Mouse (Mus musculus): ENCODE results near the gene Zfp385a. TPM values are rescaled to one million over a fixed set of nuclear protein-coding genes. Genes with fewer than 3 reads are reported as not detected.

Gene Zfp385a
- polyA plus RNA-seq, 1 experiment from 2014 or later, result 9.1 TPM

DNA sequence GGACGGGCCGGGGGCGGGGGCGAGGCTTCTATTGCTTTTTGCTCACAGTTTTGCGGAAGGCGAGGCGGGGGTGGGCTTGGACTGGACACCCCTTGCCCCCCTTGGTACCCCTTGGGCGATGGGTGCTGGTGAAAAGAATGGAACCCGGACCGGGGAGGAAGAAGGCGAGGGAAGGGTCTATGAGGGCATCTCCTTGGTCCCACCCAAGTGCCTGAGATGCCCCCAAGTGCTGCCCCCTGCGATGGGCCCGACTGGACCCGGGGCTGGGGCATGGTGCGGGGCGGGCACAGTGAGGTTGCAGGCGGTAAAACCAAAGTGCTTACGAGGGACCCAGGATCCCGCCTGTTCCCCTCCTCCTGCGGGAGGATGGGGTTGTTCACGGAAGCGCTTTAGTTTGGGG, 25.7 kb downstream of the Zfp385a start:
- WGBS, result 35% methylated on average over 22 of the region's 22 CpGs
- H3K27ac ChIP-seq (replicated peaks in 1 of 2; ENCODE audit: control insufficient read depth in 1 of 2, insufficient read depth in 1 of 2, low read depth in 2 of 2, low read length in 2 of 2), result no peak overlapping the region
- ATAC-seq (ENCODE audit: insufficient number of reproducible peaks, insufficient read depth, low FRiP score, low read depth), result no peak
- peak overlapping the region in 1 of 2 experiments; percentile 33; a peak in 3 of 4 replicates for H3K4me3 ChIP-seq (ENCODE audit: control insufficient read depth in 1 of 2, insufficient read depth in 1 of 2, low read depth in 1 of 2, low read length in 2 of 2)
- peaks cover 25% of the 10 kb centered on the region for H3K36me3 ChIP-seq (ENCODE audit: control insufficient read depth, insufficient read depth, low read length)
- H3K4me1 ChIP-seq (ENCODE audit: control insufficient read depth in 2 of 2, insufficient read depth in 2 of 2, low read length in 2 of 2), result peaks cover 25 to 31% of the 10 kb centered on the region in 2 experiments
- peak overlapping the region; percentile 81 for H3K4me2 ChIP-seq (ENCODE audit: low read length)
- H3K27me3 ChIP-seq (ENCODE audit: control insufficient read depth, insufficient read depth, low read length), result no peaks in the 10 kb centered on the region
- no peaks in the 10 kb centered on the region for H3K9me3 ChIP-seq (ENCODE audit: control insufficient read depth, low read length)
- H3K9ac ChIP-seq (ENCODE audit: low read length), result peak overlapping the region; percentile 58; the same call in 1 of the 2 replicates

DNA sequence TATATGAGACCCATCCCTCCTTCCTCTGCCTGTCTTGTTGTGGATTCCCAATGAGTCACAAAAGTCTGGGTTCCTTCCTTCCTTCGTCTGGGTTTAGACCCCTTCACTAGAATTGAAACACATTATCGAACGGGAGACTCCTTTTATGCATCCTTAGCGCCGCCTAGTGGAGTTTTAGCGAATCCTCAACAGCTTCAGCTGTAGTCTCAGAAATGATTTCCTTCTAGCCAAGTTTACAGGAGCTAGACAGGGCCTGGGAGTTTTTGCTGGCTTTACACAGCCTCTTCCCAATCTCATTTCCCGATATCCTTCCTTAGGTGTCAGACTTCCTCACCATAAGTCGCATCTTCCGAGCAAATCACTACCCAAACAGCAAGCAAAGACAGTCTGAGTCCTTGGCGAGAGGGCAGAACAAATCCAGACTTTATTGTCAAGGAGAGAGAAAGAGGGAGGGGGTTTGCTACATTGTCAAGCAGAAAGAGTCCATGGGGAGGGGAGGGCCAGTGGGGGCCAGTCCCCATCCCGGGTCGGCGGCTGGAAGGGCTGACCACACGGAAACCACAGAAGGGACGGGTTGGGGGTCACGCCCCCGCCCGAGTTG, 26.3 kb downstream of the Zfp385a start:
- peaks cover 19% of the 10 kb centered on the region for H3K36me3 ChIP-seq (ENCODE audit: control insufficient read depth, insufficient read depth, low read length)
- H3K4me2 ChIP-seq (ENCODE audit: low read length), result peak overlapping the region; percentile 81
- peak overlapping the region; percentile 52; the same call in 1 of the 2 replicates for H3K9ac ChIP-seq (ENCODE audit: low read length)
- H3K4me3 ChIP-seq (ENCODE audit: control insufficient read depth in 1 of 2, insufficient read depth in 1 of 2, low read depth in 1 of 2, low read length in 2 of 2), result peak overlapping the region; percentile 6 to 33; a peak in 2 of 4 replicates
- H3K27ac ChIP-seq (replicated peaks in 1 of 2; ENCODE audit: control insufficient read depth in 1 of 2, insufficient read depth in 1 of 2, low read depth in 2 of 2, low read length in 2 of 2), result no peak overlapping the region
- no peaks in the 10 kb centered on the region for H3K9me3 ChIP-seq (ENCODE audit: control insufficient read depth, low read length)
- peaks cover 27 to 28% of the 10 kb centered on the region in 2 experiments for H3K4me1 ChIP-seq (ENCODE audit: control insufficient read depth in 2 of 2, insufficient read depth in 2 of 2, low read length in 2 of 2)
- H3K27me3 ChIP-seq (ENCODE audit: control insufficient read depth, insufficient read depth, low read length), result no peaks in the 10 kb centered on the region
- ATAC-seq (ENCODE audit: insufficient number of reproducible peaks, insufficient read depth, low FRiP score, low read depth), result no peak
- 17% methylated on average over 18 of the region's 18 CpGs for WGBS

DNA sequence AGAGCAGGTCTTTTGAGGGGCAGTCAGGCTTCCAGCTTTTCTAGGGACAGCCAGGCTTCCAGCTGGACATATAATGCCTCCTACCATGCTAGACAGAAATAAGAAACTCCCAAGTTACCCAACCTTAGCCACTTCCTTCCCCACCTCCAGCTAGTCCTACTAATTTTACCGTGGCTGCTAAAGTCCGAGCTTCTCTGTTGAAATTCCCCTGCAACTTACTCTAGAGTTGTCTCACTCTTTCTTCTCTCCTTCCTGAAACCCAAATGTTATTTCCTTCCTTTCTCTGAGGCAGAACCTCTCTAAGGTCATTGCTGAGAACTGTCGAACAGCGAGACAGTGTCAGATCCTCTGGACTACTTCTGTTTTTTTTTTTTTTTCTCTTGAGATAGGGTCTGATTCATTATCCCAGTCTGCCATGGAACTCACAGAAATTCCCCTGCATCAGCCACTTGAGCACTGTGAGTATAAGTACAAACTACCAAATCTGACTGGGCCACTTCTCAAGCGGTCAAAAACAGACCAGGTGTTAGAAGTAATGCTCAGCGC, 29.5 kb downstream of the Zfp385a start, which contains the start of gene Gpr84:
Gene Gpr84, minus strand, starts transcription at position 248 of the 546 bp plus-strand sequence.
- no peak within 1 kb of the TSS for H3K27ac ChIP-seq (replicated peaks in 1 of 2; ENCODE audit: control insufficient read depth in 1 of 2, insufficient read depth in 1 of 2, low read depth in 2 of 2, low read length in 2 of 2)
- 46% methylated on average over 6 of the region's 6 CpGs for WGBS
- H3K36me3 ChIP-seq (ENCODE audit: control insufficient read depth, insufficient read depth, low read length), result peaks cover 3% of the 10 kb centered on the region; the same call in 1 of the 2 replicates
- ATAC-seq (ENCODE audit: insufficient number of reproducible peaks, insufficient read depth, low FRiP score, low read depth), result no peak
- no peaks in the 10 kb centered on the region for H3K27me3 ChIP-seq (ENCODE audit: control insufficient read depth, insufficient read depth, low read length)
- no peak within 1 kb of the TSS for H3K4me2 ChIP-seq (ENCODE audit: low read length)
- H3K4me3 ChIP-seq (ENCODE audit: control insufficient read depth in 1 of 2, insufficient read depth in 1 of 2, low read depth in 1 of 2, low read length in 2 of 2), result no peak within 1 kb of the TSS
- H3K9ac ChIP-seq (ENCODE audit: low read length), result no peak within 1 kb of the TSS
- no peaks in the 10 kb centered on the region for H3K9me3 ChIP-seq (ENCODE audit: control insufficient read depth, low read length)
- H3K4me1 ChIP-seq (ENCODE audit: control insufficient read depth in 2 of 2, insufficient read depth in 2 of 2, low read length in 2 of 2), result peaks cover 25 to 31% of the 10 kb centered on the region in 2 experiments

DNA sequence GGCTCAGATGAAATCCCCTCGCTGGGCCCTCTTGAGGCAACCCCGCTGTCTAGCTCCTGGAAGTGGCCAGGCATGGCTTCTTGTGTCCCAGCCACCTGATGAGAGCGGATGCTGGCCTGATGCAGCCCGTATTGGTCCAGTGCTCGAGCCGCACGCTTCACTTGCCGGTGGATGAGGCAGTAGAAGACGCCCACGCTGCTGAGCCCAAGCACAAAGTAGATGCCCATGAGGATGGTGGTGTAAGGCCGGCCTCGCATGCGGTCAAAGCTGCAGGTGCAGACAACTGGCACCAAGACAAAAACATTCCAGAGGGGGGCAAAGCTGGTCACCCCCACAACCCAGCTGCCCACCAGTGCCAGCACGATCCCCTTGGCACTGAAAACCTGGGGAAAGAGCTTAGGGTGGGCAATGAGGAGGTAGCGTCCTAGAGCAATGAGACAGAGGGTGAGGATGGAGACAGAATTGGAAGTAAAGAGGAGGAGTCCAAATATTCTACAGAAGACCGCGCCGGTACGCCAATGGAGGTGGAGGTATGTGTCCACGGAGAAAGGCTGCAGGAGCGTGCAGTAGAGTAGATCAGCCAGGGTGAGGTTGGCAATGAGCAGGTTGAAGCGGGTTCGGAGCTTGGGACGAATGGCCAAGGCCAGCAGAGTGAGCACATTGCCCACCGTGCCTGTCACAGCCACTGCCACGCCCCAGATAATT, 30.9 kb downstream of the Zfp385a start:
- peak overlapping the region; percentile 10; the same call in 1 of the 2 replicates for H3K9ac ChIP-seq (ENCODE audit: low read length)
- peak overlapping the region; percentile 54 for H3K4me2 ChIP-seq (ENCODE audit: low read length)
- no peak for ATAC-seq (ENCODE audit: insufficient number of reproducible peaks, insufficient read depth, low FRiP score, low read depth)
- H3K4me1 ChIP-seq (ENCODE audit: control insufficient read depth in 2 of 2, insufficient read depth in 2 of 2, low read length in 2 of 2), result peaks cover 22 to 23% of the 10 kb centered on the region in 2 experiments
- no peaks in the 10 kb centered on the region for H3K36me3 ChIP-seq (ENCODE audit: control insufficient read depth, insufficient read depth, low read length)
- H3K4me3 ChIP-seq (ENCODE audit: control insufficient read depth in 1 of 2, insufficient read depth in 1 of 2, low read depth in 1 of 2, low read length in 2 of 2), result peak overlapping the region; percentile 6 to 22; a peak in 3 of 4 replicates
- WGBS, result 57% methylated on average over 26 of the region's 26 CpGs
- no peaks in the 10 kb centered on the region for H3K9me3 ChIP-seq (ENCODE audit: control insufficient read depth, low read length)
- H3K27ac ChIP-seq (replicated peaks in 1 of 2; ENCODE audit: control insufficient read depth in 1 of 2, insufficient read depth in 1 of 2, low read depth in 2 of 2, low read length in 2 of 2), result no peak overlapping the region
- H3K27me3 ChIP-seq (ENCODE audit: control insufficient read depth, insufficient read depth, low read length), result no peaks in the 10 kb centered on the region

DNA sequence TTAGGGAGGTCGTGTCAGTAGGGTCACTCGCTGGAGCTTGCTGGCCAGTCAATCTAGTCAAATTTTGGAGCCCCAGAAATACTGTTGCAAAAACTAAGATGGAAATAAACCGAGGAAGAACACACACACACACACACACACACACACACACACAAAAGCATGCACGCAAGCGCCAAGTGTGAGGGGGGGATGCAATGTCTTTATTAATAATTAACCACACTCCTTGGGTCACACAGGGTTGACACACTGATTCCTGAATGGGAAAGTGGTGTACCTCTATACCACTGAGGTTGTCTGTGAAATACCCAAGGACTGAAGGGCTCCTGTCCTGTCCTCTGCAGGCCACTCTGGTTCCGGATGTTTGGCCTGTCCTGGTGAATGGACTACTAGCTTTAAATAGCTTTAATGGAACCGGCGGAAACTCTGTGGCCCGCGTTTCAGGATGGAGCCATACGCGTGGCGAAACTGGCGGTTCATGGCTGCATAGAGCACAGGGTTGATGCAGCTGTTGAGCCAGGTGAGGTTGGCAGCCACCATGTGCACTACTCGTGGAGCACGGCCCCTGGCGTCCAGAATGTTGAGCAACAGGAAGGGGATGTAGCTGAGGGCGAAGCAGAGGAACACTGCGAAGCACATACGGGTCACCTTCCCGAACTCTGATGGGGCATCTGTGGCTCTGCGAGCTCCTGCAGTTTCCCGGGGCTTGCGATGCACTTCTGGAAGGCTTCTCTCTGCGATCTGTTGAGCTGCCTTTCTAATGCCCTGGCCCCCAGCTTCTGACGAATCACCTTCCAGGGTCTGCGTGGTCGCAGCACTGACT, 31.6 kb downstream of the Zfp385a start:
- Histone ChIP-seq H3K4me2 (ENCODE audit: low read length) (peak overlapping the region; percentile 54), H3K27ac (replicated peaks in 1 of 2; ENCODE audit: control insufficient read depth in 1 of 2, insufficient read depth in 1 of 2, low read depth in 2 of 2, low read length in 2 of 2) (no peak overlapping the region), H3K4me1 (ENCODE audit: control insufficient read depth in 2 of 2, insufficient read depth in 2 of 2, low read length in 2 of 2) (peaks cover 24 to 25% of the 10 kb centered on the region in 2 experiments), H3K36me3 (ENCODE audit: control insufficient read depth, insufficient read depth, low read length) (no peaks in the 10 kb centered on the region), H3K9ac (ENCODE audit: low read length) (peak overlapping the region; percentile 10; the same call in 1 of the 2 replicates), H3K9me3 (ENCODE audit: control insufficient read depth, low read length) (no peaks in the 10 kb centered on the region), H3K4me3 (ENCODE audit: control insufficient read depth in 1 of 2, insufficient read depth in 1 of 2, low read depth in 1 of 2, low read length in 2 of 2) (peak overlapping the region; percentile 6 to 22; a peak in 3 of 4 replicates), H3K27me3 (ENCODE audit: control insufficient read depth, insufficient read depth, low read length) (no peaks in the 10 kb centered on the region)
- no peak for ATAC-seq (ENCODE audit: insufficient number of reproducible peaks, insufficient read depth, low FRiP score, low read depth)
- WGBS, result 39% methylated on average over 28 of the region's 28 CpGs

DNA sequence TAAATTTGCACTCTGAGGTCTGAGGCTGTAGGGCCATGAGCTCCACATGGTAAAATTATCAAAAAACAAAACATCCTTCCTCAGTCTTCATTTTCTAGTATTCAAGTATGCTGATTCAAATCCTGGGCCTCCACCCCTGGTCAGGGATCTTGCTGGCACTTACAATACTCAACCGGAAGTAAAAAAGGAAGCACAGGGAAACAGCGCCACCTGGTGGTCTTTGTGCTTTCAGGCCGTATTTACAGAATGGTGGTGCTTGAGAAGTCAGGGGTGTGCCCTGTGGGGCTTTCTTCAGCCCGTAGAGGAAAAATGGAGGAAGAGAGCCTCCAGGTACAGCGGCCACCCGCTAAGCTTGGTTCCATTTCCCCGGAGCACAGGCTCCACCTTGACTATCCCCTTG, 32.8 kb downstream of the Zfp385a start:
- Histone ChIP-seq H3K4me3 (ENCODE audit: control insufficient read depth in 1 of 2, insufficient read depth in 1 of 2, low read depth in 1 of 2, low read length in 2 of 2) (no peak overlapping the region), H3K4me1 (ENCODE audit: control insufficient read depth in 2 of 2, insufficient read depth in 2 of 2, low read length in 2 of 2) (peaks cover 29 to 36% of the 10 kb centered on the region in 2 experiments), H3K9ac (ENCODE audit: low read length) (no peak overlapping the region), H3K27me3 (ENCODE audit: control insufficient read depth, insufficient read depth, low read length) (no peaks in the 10 kb centered on the region), H3K36me3 (ENCODE audit: control insufficient read depth, insufficient read depth, low read length) (no peaks in the 10 kb centered on the region), H3K9me3 (ENCODE audit: control insufficient read depth, low read length) (no peaks in the 10 kb centered on the region), H3K27ac (replicated peaks in 1 of 2; ENCODE audit: control insufficient read depth in 1 of 2, insufficient read depth in 1 of 2, low read depth in 2 of 2, low read length in 2 of 2) (no peak overlapping the region), H3K4me2 (ENCODE audit: low read length) (peak overlapping the region; percentile 30; the same call in 1 of the 2 replicates)
- ATAC-seq (ENCODE audit: insufficient number of reproducible peaks, insufficient read depth, low FRiP score, low read depth), result no peak
- WGBS, result 1% methylated on average over 7 of the region's 7 CpGs

Measured in heart, embryonic 14.5 days (tissue).